Mouse (Mus musculus): Measurements from ENCODE around the gene Slc4a3.

The Slc4a3 gene

DNA sequence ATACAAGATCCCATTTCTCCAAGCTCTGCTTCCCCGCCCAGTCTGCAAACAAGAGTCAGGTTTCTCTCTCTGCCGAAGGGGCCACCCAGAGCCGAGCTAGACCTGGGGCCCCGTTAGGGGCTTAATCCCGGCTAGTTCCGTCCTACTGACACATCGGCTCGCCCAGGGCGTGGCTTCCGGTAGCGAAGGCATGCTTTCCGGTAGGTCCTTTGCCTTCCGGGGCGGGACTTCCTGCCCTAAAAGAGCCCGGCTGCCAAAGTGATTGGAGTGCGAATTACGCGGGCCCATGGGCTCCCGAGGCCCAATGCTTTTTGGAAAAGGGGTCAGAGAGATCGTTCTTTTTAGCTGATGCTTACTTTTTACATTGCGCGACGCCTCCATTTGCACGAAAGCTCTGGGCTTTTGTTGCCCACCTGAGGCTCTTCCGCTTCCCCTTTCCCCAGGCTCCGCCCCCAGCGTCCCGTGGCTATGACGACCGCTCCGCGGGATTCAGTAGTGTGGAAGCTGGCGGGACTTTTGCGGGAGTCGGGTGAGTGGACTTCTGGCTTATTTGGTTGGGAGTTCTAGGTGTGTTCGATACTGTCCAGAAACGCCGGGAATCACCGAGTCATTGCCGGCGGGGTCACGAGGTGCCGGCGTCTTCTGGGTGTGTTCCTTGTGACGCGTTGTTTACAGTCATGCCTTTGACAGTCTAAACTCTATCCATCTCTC lies 24.6 kb upstream of the Slc4a3 start, which contains the start of gene Stk11ip:
TSS of gene Stk11ip (plus strand) at position 209 of the 711 bp plus-strand sequence.
- peak; percentile 83 for DNase-seq (ENCODE audit: low spot score)

GRCm38 (mm10) chr1:75524679-75525078 lies 21.4 kb upstream of the Slc4a3 start:
- DNase-seq (ENCODE audit: low spot score), result peak; percentile 30

GRCm38 (mm10) chr1:75530546-75530945 lies 15.5 kb upstream of the Slc4a3 start:
- DNase-seq (ENCODE audit: low spot score), result no peak

DNA sequence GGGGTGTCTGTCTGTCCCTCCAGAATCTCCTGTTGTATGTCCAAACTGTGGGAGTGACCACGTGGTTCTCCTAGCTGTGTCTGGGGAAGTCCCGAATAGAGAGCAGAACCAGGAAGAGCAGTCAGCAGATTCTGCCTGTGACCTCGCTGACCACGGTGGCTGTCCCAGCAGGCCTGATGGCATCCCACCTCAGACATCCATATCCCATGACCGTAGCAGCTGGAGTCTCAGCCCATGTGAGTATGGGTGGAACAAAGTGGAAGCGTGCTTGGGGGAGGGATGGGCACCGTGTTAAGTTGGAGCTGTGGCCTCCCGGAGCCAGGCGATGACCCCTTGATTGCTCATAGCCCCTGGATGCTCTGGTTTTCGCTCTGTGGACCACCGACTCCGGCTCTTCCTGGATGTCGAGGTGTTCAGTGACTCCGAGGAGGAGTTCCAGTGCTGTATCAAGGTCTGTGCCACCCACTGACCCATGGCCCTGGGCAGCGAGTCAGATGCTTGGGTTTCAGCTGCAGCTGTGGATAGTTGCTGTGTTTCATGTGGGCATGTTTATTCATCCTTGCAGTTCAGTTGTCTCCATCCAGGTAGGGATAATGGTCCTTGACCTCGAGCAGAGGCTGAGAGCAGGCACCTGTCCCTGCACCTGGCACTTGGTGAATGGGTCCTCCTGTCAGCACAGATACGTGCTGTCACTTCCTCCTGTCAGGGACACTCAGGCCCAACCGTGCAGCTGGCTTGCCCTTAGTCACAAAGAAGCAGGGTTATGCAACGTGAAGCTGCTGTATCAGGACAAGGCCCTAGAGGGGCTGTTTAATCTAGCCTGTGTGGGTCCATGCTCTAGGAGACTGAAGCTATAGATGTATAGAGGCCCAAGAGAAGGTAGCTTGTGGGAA lies 13.5 kb upstream of the Slc4a3 start:
- DNase-seq (ENCODE audit: low spot score), result no peak

GRCm38 (mm10) chr1:75533325-75534252 lies 12.5 kb upstream of the Slc4a3 start:
- DNase-seq (ENCODE audit: low spot score), result no peak

GRCm38 (mm10) chr1:75537587-75537986 lies 8.5 kb upstream of the Slc4a3 start:
- DNase-seq (ENCODE audit: low spot score), result no peak

DNA sequence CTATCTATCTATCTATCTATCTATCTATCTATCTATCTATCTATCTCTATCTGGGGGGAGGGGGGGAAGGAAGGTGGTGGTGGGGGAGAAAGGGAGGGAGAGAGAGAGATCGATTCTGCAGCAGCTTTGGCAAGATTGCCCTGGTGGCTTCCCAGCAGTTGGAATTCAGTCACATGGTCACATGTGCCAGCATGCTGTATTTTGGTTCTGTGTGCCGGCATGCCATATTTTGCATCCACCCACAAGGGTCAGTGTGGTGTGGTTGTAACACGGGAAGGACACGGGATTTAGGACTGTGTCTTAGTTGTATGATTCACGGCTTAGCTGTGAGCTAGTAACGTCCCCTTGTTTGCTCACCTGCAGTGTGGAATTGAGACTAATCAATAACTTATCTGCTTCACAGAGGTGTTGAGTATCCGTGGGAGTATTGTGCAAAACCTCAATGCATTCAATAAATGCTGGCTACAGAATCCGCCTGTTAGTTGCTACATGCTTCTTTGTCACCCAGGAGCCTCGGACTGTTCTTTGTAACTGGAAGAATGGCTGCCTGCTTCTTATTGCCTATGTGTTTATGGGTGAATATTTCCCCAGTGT lies 7.4 kb upstream of the Slc4a3 start:
- no peak for DNase-seq (ENCODE audit: low spot score)

- no peak for DNase-seq (ENCODE audit: low spot score)
Measured at GRCm38 (mm10) chr1:75541496-75541895, 4.6 kb upstream of the Slc4a3 start.

GRCm38 (mm10) chr1:75544351-75544750 lies 1.7 kb upstream of the Slc4a3 start:
- no peak for DNase-seq (ENCODE audit: low spot score)

GRCm38 (mm10) chr1:75547351-75547750 lies 1.3 kb downstream of the Slc4a3 start:
- no peak for DNase-seq (ENCODE audit: low spot score)

DNA sequence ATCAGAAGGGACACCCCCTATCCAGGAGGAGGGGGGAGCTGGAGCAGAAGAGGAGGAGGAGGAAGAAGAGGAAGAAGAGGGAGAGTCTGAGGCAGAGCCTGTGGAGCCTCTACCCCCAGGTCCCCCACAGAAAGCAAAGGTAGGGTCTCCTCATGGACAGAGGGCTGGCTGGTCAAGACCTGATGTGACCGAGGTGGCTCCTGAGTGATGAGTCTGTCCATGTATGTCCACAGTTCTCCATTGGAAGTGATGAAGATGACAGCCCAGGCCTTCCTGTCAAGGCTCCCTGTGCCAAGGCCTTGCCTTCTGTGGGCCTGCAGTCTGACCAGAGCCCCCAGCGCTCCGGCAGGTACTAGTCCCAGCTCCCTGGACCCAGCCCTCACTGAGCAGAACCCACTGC lies 2.0 kb downstream of the Slc4a3 start:
- DNase-seq (ENCODE audit: low spot score), result no peak

- no peak for DNase-seq (ENCODE audit: low spot score)
Measured at GRCm38 (mm10) chr1:75548871-75549270, 2.8 kb downstream of the Slc4a3 start.

DNA sequence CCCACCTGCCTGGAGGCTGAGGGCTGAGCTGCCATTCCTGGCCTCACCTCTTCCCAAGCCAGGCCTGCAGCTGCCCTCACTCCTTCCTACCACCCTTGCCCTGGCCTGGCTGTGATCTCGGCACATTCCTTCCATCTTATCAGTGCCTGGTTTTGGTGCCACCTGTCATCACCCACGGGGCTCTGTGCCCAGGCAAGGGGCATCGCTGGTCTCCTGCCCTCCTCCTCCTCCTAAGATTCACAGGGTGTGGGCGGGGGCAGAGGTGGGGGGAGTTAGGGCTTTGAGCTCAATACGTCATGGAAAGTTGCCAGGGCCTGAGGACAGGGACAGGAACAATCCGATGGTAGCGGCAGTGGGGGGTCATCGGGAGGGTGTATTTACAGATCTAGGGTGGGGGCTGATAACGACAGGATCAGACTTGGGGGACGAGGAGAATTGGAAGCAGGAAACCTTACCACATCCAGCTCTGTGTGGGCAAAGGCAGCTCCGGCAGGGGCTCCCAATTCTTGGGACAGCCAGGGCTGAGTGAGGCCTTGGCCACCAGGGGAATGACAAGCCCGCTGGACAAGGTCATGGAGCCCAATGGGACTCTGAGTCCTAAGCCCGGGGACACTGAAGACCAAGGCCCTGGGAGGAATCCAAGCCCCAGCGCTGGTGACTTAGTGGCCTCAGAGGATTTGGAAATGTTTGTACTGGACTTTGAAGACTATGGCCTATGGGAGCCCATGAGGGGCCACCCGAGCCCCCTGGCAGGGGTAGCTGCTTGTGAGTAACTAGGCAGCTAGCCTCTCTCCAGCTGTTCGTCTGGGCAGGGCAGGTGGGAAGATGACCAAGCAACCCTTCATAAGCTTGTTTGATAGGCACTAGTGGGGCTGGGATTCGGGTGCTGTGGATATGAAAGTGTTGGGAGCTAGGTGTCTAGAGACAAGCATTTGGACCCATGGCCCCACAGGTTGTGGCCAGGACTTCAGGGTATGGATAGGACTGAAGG lies 3.5 kb downstream of the Slc4a3 start:
- DNase-seq (ENCODE audit: low spot score), result no peak

- no peak for DNase-seq (ENCODE audit: low spot score)
Measured at GRCm38 (mm10) chr1:75550586-75550985, 4.5 kb downstream of the Slc4a3 start.

GRCm38 (mm10) chr1:75555680-75556079 lies 9.6 kb downstream of the Slc4a3 start:
- no peak for DNase-seq (ENCODE audit: low spot score)

DNA sequence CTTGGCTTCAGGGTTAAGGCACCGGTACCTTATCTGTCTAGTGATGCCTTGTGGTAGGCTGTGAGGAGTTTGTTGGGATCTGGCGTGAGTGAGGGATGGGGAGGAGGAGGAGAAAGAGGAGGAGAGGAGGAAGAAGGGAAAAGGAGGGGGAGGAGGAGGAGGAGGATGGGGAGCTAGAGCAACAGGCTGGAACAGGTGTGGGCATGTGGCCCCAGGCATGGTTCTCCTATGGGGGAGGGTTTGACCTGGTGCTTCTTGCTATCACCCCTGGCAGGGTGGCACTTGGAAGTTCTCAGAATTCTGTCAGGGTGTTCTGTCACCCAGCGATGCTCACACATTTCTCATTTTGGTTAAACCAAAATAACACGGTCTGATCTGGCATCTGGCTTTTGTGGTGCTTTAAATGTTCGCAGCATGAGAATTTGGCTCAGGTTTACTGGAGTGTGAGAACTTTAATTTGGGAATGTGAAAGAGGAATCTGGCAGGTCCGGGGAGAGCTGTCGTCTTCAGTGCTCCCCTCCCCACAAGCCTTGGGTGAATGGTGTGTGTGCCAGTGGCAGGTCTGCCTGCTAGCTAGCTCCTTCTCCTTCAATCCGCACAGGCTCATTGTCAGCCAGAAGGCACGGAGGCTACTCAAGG lies 10.2 kb downstream of the Slc4a3 start:
- DNase-seq (ENCODE audit: low spot score), result no peak

DNA sequence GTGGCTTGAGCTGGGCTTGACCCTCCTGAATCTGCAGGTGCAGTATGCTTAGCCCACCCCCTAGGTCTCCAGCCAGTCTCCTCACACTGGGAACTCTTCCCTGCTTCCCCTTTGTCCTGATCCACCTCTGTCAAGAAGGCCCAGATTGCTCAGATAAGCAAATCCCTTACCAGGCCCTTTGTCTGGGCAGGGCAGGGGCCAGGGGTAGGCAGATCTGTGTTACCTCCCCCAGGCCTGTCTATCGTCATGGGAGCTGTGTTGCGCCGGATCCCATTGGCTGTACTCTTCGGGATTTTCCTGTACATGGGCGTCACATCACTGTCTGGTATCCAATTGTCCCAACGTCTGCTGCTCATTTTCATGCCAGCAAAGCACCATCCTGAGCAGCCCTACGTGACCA lies 11.0 kb downstream of the Slc4a3 start:
- no peak for DNase-seq (ENCODE audit: low spot score)

DNA sequence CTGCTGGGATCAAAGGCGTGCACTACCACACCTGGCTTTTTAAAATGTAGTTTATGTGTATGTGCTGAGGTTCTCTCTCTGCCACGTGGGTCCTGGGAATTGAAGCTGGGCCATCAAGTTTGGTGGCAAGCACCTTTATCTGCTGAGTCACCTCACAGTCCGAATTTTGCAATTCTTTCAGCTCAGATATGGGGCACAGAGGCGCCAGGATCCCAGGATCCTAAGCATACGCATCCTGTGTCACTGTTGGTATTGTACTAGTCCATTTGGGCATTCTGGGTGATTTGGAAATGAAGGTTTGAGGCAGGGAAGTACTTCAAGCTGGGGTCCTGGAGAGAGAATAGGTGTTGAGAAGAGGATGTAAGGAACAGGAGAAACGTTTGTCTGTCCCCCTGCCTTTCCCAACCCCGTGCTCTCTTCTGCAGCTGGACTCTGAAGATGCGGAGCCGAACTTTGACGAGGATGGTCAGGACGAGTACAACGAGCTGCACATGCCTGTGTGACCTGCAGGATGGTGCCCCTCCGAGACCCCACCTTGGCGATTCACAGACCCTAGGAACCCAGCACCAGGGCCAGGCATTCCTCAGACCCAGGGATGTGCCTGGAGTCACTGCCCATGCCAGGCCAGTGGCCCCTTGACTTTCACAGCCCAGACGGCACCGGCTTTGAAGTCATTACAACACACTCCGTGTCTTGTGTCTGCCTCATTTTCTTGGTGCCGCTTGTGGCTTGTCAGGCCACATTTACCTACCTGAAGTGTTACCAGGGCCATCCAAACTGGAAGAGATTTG lies 12.5 kb downstream of the Slc4a3 start:
- no peak for DNase-seq (ENCODE audit: low spot score)

Measured in spleen, adult 12 weeks (tissue).